Mouse (Mus musculus): Measurements from ENCODE around the gene Ogg1. TPM values are rescaled to one million over a fixed set of nuclear protein-coding genes. Genes with fewer than 3 reads are reported as not detected.

Ogg1 gene
- total RNA-seq (2021): 1 to 10 TPM; 7.0 to 7.2 TPM
- long read RNA-seq, experiment 1, partial matches to known transcripts: 0 of 7 reads
- long read RNA-seq, experiment 1, other reads (novel, unspliced or antisense): 1 of 7 reads
- long read RNA-seq, experiment 2, partial matches to known transcripts: 0 of 7 reads
- long read RNA-seq, experiment 2, other reads (novel, unspliced or antisense): 3 of 7 reads

DNA sequence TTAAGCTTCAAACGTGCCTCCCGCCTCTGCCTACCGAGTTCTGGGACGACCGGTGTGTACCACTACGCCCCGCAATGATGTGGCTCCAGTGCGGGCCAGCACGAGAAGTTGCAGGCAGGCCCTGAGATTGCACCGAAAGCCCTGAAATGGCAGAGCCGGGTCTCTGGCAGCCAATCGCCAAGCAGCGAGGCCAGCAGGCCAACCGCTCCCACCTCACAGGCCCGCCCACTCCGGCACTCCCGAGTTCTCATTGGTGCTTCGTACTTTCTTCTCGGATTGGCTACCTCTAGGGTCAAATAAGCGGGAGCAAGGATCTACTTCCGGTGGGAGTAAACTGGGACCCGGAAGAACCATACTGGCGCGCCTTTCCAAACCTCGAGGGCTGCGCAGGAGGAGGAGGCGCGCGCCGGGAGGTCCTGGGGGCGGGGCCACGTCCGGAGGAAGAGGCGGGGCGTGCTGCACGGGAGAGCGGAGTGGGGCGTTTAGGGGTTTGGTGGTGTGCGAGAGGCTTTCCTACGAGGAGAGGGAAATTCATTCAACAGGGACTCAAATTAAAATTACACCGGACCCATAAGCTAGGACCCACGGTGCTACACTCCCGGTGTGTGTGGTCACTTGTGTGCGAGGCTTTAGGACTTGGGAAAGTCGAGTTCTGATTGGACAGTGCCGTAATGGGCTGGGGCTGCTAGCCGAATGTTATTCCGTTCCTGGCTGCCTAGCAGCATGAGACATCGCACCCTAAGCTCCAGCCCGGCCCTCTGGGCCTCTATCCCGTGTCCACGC lies at the start of gene Ogg1:
Ogg1 (plus strand) TSS at position 440 of the 783 bp plus-strand sequence.
- DNase-seq (ENCODE audit: low spot score in 2 of 2): peak; percentile 96 to 99

DNA sequence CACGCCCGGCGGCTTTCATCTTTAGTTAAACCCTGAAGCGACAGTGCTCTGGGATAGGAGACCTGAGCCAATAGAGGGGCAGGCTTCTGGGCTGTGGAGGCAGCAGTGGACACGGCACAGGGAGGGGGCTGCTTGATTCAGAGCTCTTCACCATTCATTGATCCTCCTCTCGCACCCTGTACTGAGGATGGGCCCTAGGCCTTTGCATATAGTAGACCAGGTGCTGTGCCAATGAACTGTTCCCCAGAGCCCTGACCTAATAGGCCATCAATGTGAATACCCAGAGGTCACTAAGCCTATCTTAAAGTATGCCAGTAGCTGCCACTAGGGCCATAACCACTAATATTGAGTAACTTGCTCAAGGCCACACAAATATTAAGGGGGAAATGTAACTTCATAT lies 45.1 kb upstream of the Ogg1 start:
- DNase-seq (ENCODE audit: low spot score in 2 of 2): no peak

DNA sequence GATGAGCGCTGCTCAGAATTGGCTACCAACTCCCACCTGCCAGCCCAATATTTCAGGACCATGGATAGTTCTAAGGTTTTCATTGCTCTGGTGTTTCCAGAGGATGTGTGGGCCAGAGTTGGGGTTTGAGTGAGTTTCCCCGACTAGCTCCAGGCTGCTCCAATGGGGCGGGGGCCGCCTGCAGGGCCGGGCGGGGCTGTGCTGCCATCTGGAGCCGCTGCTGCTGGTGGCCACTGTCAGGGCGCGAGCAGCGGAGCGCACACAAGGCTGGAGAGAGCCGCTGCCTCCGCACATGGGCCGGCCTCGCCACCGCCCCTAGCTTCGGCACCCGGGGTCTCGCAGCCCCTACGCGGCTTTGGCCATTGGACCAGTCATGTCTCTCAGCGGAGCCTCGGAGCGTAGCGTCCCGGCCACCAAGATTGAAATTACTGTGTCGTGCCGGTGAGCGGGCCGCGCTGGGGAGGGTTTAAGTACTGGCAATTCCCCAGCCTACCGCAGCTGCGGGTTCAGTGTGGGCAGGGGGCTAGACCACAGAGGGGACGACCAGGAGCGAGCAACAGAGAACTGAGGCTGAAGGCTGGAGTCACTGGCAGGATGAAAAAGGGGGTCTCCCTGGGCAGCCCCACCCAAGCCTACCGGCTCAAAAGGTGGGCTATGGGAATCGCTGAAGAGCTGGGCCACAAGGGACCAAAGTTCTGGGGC lies 44.5 kb upstream of the Ogg1 start, which contains the start of gene Cpne9:
Cpne9 (plus strand) TSS at position 207 of the 702 bp plus-strand sequence.
- no peak for DNase-seq (ENCODE audit: low spot score in 2 of 2)

DNA sequence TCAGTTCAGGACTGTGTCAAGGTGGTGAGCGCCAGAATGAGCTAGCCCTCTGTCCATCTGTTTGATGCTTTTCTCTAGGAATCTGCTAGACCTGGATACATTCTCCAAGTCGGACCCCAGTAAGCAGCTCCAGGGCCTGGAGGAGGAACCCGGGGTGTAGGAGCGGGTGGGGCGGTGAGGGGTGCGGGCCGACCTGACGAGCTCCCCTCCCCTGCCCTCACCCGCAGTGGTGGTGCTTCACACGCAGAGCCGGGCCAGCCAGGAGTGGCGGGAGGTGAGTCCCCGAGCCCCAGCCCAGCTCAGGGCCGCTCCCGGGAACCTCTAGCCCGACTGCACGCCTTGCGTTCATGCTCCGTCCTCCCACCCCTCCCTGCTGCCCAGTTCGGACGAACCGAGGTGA lies 43.8 kb upstream of the Ogg1 start:
- DNase-seq (ENCODE audit: low spot score in 2 of 2): no peak

GRCm38 (mm10) chr6:113283500-113283899 lies 43.3 kb upstream of the Ogg1 start:
- no peak for DNase-seq (ENCODE audit: low spot score in 2 of 2)

- DNase-seq (ENCODE audit: low spot score in 2 of 2): no peak
Observed at GRCm38 (mm10) chr6:113284931-113285330, 41.8 kb upstream of the Ogg1 start.

GRCm38 (mm10) chr6:113286316-113286715 lies 40.5 kb upstream of the Ogg1 start:
- no peak for DNase-seq (ENCODE audit: low spot score in 2 of 2)

DNA sequence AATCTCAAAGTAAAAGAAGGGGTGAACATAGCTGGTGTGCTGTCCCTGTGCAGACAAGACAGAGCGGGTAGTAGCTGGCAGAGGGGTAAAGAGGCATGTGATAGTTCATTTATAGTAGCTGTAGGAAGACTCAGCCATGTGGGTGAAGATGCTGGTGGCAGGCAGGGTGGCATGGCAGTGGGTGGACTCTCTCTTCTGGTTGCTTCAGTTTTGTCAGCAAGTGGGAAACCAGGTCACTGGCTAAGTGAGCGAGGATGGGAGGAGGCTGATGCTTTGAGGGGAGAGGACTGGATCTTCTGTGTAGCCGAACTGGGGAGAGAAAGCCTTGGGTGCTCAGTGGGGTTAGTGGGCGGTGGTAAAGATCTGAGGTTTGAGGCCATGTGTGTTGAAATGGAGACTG lies 39.5 kb upstream of the Ogg1 start:
- no peak for DNase-seq (ENCODE audit: low spot score in 2 of 2)

DNA sequence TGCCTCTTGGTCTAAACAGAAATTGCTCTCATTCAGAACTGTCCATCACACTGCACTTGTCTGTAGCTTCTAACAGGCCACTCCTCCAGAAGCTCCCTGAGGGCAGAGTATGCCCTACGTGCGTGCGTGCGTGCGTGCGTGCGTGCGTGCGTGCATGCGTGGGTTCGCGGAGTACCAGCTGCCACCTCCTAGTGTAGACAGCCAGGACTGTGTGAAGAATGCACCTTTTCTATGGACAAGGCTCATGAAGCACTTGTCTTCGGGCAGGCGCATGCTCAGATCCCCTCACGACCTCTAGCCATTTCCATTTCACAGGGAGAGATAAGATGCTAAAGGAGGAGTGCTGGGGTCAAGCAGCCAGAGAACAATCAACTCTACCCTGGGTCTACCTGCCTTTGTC lies 37.4 kb upstream of the Ogg1 start:
- DNase-seq (ENCODE audit: low spot score in 2 of 2): no peak

GRCm38 (mm10) chr6:113290346-113290745 lies 36.4 kb upstream of the Ogg1 start:
- DNase-seq (ENCODE audit: low spot score in 2 of 2): no peak

DNA sequence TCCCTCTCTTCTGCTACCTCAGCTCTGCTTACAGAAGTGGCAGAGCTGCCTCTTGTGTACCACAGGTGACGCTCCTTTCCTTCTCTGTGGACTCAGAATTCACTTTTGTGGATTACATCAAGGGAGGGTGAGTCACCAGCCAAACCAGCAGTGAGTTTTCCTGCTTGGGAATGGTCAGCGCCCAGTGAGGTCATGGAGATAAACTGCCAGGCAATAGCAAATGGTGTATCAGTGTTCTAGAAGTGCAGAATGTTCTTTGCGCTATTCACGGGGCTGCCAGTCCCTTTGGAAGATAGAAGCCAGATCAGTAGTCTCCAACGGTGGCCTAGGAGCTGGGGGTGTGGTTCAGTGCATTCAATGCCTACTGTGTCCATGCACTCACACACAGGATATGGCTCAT lies 33.8 kb upstream of the Ogg1 start:
- DNase-seq (ENCODE audit: low spot score in 2 of 2): no peak

DNA sequence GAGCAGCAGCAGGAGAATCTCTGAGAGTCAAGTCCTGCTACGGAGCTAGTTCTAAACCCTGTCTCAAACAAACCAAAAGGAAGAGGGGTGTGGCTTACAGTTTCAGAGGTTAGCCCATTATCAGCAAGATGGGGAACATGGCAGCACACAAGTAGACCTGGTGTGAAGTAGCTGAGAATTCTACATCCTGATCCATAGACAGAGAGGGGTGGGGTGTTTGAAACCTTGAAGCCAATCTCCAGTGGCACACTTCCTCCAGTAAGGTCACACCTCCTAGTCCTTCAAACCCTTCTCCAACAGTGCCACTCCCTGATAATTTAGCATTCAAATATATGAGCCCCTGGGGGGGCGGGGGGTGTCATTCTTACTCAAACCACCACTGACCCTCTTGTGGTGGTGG lies 30.7 kb upstream of the Ogg1 start:
- DNase-seq (ENCODE audit: low spot score in 2 of 2): no peak

DNA sequence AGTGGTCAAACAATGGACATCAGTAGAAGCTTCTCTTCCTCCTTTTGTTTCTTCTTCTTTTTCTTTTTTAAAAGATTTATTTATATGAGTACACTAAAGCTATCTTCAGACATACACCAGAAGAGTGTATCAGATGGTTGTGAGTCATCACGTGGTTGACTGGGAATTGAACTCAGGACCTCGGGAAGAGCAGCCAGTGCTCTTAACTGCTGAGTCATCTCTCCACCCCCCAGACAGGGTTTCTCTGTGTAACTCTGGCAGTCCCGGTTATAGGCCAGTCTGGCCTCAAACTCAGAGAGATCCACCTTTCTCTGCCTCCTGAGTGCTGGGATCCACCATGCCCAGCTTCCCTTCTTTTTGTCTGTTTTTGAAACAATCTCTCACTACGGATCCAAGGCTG lies 30.1 kb upstream of the Ogg1 start:
- no peak for DNase-seq (ENCODE audit: low spot score in 2 of 2)

- DNase-seq (ENCODE audit: low spot score in 2 of 2): no peak
Observed at GRCm38 (mm10) chr6:113301350-113301749, 25.4 kb upstream of the Ogg1 start.

DNA sequence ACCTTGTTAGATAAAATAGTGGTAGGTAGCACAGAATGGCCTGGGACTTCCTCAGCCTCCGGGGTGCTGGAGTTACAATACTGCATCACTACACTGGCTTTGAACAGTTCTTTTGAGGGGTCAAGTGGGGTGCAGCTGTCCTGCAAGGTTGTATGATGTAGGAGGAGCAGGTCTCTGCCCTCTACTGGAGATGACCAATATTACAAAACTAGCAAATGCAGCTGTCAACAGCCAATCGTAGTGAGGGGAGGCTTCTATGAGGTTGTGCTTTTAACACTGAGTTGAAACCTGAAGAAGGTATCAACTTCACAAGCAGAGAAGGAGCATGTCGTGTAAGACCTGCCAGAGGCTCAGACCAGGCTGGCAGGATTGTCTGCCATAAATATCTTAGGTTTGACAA lies 24.5 kb upstream of the Ogg1 start:
- no peak for DNase-seq (ENCODE audit: low spot score in 2 of 2)

DNA sequence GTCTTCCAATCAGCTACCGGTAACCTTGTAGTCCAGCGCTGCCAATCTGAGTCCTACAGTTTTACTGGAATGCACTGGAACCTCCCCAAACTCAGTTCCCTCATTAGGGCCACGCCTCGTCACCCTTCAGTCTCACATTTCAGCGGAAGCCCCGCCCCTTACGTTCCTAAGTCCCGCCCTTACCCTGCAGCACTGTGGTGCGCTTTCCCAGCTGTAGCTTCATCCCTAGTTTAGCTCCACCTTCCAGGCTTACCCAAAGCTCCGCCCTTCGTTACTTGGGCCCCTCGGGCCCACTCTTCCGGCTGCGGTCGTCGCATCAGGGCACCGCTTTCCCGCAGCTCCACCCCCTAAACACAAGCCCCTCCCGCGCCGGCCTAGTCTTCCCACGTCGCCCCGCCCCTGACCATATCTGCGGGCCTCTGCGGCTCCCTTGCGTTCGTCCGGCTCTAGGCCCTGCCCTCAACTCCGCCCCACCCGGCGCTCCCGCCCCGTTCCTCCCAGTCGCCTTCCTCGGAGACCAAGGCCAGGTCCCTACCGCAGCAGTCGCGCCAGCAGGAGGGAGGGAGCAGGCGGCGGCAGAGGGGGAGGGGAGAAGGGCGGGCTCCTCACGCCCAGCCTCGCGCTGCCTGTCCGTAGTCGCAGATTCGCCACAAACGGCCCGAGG lies 20.3 kb upstream of the Ogg1 start:
- peak; percentile 98 to 99 for DNase-seq (ENCODE audit: low spot score in 2 of 2)

- DNase-seq (ENCODE audit: low spot score in 2 of 2): no peak
Observed at GRCm38 (mm10) chr6:113306986-113307349, 19.8 kb upstream of the Ogg1 start, which contains the start of gene Brpf1. Brpf1 (plus strand) TSS chr6:113307137.

DNA sequence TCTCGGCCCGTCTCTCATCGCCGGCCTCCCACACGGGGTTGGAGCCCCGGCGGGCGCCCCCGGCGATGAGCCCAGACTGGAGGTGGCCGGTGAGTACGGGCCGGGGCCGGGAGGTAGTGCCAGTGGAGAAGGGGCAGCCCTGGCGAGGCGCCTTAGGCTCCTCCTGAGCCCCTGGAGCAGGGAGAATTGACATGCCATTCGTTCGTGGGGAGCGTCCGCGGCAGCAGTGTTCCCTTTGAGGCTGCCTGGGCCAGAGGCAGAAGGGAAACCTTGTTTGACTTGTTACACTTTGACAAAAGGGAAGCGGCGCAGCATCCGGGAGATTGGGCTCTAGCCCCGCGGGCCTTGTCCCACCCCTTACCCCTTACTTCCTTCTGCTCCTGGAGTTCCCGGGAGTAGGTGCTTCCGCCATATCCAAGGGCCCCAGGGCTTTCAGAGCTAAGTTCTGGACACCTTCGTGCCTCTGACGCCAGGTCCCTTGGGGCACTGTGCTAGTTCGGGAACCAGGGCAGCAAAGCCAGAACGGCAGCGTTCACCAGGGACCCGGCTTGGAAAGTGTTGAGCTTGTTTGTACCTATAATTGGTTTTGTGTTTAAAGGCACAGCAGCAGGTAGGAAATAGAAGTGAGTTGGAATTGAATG lies 19.2 kb upstream of the Ogg1 start:
- peak; percentile 36 to 44 for DNase-seq (ENCODE audit: low spot score in 2 of 2)

DNA sequence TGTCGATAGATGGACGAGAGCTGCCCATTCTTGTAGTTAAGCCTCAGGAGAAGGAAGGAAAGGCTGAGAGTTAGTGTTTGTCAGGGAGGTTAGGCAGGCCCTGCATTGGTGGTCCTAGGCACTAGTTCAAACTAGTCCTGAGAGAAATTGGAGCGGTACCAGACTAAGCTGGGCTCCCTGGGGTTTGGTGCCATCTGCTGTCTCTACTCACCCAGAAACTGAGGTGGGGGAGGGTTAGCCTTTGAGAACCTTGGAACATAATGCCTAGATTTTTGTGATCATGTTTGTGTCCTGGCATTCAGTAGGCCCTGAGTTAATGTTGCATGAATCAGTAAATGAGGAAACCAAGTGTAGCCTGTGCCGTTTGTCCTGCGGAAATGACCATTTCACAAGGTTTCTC lies 18.6 kb upstream of the Ogg1 start:
- DNase-seq (ENCODE audit: low spot score in 2 of 2): peak; percentile 30 to 77

DNA sequence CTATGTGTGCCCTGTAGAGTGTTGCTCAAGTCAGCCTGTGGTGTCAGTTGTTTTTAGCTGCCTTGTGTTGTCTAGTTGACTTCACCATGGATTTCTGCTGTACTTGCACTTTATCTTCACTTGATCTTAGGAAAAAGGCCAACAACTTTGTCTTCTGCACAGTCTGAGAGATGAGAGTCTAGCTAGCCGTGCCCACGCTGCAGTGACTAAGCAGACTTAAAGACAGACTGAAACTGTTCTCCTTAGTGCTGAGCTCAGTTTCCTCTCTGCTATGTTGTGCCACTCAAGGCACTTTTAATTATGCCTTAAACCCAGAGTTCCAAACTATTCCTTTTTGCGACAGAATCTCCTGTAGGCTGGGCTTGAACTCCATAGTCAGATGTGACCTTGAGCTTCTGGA lies 10.8 kb upstream of the Ogg1 start:
- DNase-seq (ENCODE audit: low spot score in 2 of 2): no peak

DNA sequence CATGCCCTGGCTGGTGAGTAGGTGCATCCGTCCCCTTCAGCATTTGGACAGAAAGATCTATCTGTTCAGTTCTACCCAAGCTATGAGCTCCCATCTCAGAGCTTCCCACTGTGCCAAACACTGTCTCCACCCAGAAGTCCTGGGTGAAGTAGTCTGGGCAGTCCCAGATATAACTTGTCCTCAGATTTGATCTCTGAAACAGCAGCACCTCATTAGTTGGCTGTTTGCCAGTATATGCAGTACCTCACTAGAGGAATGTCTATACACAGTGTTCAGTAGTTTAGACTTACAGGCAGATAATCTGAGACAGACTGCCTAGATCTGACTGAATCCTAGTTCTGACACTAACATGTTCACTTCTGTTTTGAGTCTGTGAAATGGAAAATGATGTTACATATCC lies 2.6 kb downstream of the Ogg1 start:
- no peak for DNase-seq (ENCODE audit: low spot score in 2 of 2)
